Mouse (Mus musculus): ENCODE results near the gene Slamf9. TPM values are rescaled to one million over a fixed set of nuclear protein-coding genes. Genes with fewer than 3 reads are reported as not detected.
A peak's percentile ranks its signal among the peaks of the same experiment; 100 is the strongest.

Slamf9 gene
- polyA plus RNA-seq, 1 experiment from 2014 or later: 0.47 TPM

- peak overlapping the region; percentile 59 for H3K4me3 ChIP-seq
- peaks cover 2% of the 10 kb centered on the region; the same call in 1 of the 2 replicates for H3K36me3 ChIP-seq
- no peak for ATAC-seq (ENCODE audit: insufficient number of reproducible peaks, low FRiP score, low TSS enrichment, low read depth)
- WGBS: 6% methylated on average over 12 of the region's 12 CpGs
- H3K4me2 ChIP-seq: peak overlapping the region; percentile 86
- no peaks in the 10 kb centered on the region for H3K9me3 ChIP-seq
- H3K4me1 ChIP-seq: peaks cover 47% of the 10 kb centered on the region
- peak overlapping the region; percentile 57 for H3K27ac ChIP-seq
- H3K27me3 ChIP-seq: 0 out of 2 replicates have a peak, but pooled peaks cover 3% of the 10 kb centered on the region
- peak overlapping the region; percentile 44 for H3K9ac ChIP-seq
These were observed 7.6 kb downstream of the Slamf9 start for GRCm38 (mm10) chr1:172482518-172483360.

DNA sequence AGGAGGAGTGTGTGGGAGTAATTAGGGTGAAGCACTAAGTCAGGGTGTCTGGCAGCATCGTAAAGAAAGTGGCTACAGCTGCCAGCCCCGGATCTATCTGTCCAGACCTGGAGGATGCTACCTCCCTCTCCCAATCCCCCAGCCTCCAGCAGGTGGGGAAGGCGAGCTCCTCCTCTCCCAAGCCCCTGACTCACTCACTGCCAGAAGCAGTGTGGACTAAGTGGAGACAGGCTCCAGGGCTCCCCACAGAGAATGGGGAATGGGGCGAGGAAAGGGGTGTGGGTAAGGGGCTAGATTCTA, 8.2 kb downstream of the Slamf9 start:
- H3K27me3 ChIP-seq: 0 out of 2 replicates have a peak, but pooled peaks cover 3% of the 10 kb centered on the region
- no peak overlapping the region for H3K9ac ChIP-seq
- no peaks in the 10 kb centered on the region for H3K9me3 ChIP-seq
- WGBS: 20% methylated on average over 4 of the region's 4 CpGs
- no peak overlapping the region for H3K27ac ChIP-seq
- peak overlapping the region; percentile 86 for H3K4me2 ChIP-seq
- peak overlapping the region; percentile 59 for H3K4me3 ChIP-seq
- ATAC-seq (ENCODE audit: insufficient number of reproducible peaks, low FRiP score, low TSS enrichment, low read depth): no peak
- peaks cover 2% of the 10 kb centered on the region; the same call in 1 of the 2 replicates for H3K36me3 ChIP-seq
- peaks cover 49% of the 10 kb centered on the region for H3K4me1 ChIP-seq

DNA sequence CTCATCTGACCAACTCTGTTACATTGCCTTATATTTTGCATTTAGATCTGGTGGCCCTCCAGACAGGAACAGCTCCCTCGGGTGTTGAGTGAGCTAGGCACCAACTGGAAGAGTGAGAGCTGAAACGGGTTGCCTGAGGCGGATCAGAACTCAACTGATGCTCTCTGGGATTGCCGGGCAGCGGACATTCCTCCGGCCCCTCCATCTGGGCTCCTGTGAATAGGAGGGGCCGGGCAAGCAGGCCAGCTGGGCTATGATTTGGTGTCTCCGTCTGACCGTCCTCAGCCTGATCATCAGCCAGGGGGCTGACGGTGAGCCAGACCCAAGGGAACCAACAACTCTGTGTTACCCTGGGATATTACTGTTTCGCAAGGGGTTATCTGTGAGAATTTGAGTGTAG, 9.1 kb downstream of the Slamf9 start:
- peaks cover 50% of the 10 kb centered on the region for H3K4me1 ChIP-seq
- H3K9ac ChIP-seq: no peak overlapping the region
- no peak overlapping the region for H3K27ac ChIP-seq
- H3K4me2 ChIP-seq: peak overlapping the region; percentile 86
- WGBS: 57% methylated on average over 11 of the region's 11 CpGs
- no peak for ATAC-seq (ENCODE audit: insufficient number of reproducible peaks, low FRiP score, low TSS enrichment, low read depth)
- H3K4me3 ChIP-seq: 0 out of 2 replicates have a peak overlapping the region, but pooled peaks have one; percentile 8
- H3K27me3 ChIP-seq: 0 out of 2 replicates have a peak, but pooled peaks cover 3% of the 10 kb centered on the region
- no peaks in the 10 kb centered on the region for H3K9me3 ChIP-seq
- peaks cover 2% of the 10 kb centered on the region; the same call in 1 of the 2 replicates for H3K36me3 ChIP-seq

DNA sequence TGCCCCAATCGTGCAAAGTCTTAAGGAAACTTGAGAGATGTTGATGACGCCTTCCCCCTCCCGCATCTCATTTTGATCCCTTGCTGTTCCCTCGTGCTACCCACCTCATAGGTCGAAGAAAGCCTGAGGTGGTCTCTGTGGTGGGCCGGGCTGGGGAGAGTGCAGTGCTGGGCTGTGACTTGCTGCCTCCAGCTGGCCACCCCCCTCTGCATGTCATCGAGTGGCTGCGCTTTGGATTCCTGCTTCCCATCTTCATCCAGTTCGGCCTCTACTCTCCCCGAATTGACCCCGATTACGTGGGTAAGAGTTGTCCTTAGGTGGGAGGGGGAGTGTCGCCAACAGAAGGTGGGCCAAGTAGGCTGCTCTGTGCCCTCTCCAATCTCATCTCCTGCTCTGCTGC, 9.5 kb downstream of the Slamf9 start:
- H3K27ac ChIP-seq: no peak overlapping the region

DNA sequence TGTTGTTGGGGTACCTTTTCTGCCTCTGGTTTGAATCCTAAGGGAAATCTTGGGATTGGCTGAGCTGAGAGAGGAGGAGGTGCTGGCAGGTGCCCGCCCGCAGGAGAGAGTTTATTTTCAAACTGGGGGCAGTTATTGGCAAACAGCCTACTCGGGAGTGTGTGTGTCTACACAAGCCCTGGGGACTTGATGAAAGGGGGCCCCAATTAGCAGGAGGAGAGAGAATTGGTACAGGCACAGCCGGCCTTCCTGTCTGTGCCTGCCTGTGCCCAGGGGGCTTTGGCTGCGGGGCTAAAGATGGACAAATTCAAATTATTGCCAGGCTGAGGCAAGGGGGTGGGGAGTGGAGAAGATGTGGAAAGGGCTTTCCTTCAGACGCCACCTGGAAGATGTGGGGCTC, 10.7 kb downstream of the Slamf9 start:
- WGBS: 26% methylated on average over 6 of the region's 6 CpGs
- Histone ChIP-seq H3K4me3 (no peak overlapping the region), H3K36me3 (peaks cover 2% of the 10 kb centered on the region; the same call in 1 of the 2 replicates), H3K27me3 (no peaks in the 10 kb centered on the region), H3K9ac (no peak overlapping the region), H3K4me2 (0 out of 2 replicates have a peak overlapping the region, but pooled peaks have one; percentile 1), H3K9me3 (no peaks in the 10 kb centered on the region), H3K4me1 (peaks cover 55% of the 10 kb centered on the region), H3K27ac (no peak overlapping the region)
- no peak for ATAC-seq (ENCODE audit: insufficient number of reproducible peaks, low FRiP score, low TSS enrichment, low read depth)

More for the DNA sequence above, 9.5 kb downstream of the Slamf9 start:
- no peak overlapping the region for H3K9ac ChIP-seq
- WGBS: 57% methylated on average over 13 of the region's 13 CpGs
- H3K4me1 ChIP-seq: peaks cover 50% of the 10 kb centered on the region
- peaks cover 2% of the 10 kb centered on the region; the same call in 1 of the 2 replicates for H3K36me3 ChIP-seq
- no peaks in the 10 kb centered on the region for H3K9me3 ChIP-seq
- no peak overlapping the region for H3K4me3 ChIP-seq
- H3K4me2 ChIP-seq: peak overlapping the region; percentile 86
- H3K27me3 ChIP-seq: 0 out of 2 replicates have a peak, but pooled peaks cover 3% of the 10 kb centered on the region
- ATAC-seq (ENCODE audit: insufficient number of reproducible peaks, low FRiP score, low TSS enrichment, low read depth): no peak

DNA sequence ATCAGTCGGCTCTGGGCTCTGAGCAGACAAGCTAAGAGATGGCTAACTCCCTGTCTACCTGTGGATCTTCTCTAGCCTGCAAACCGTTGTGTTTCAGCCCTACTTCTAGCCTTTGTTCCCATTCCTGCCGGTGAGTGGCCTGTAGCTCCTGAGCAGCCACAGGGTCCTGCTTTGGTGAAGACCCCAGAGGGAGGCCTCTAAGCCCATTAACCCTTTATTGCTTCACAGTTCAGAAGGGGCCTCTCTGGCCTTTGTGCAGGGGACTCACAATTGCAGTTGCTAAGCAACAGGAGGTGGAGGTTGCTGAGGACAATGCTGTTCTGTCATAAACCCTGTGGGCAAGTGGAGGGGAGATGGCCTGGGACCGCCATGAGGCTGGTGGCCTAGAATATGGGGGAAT, 11.1 kb downstream of the Slamf9 start:
- H3K27ac ChIP-seq: no peak overlapping the region
- WGBS: 36% methylated on average over 4 of the region's 4 CpGs
- H3K4me3 ChIP-seq: no peak overlapping the region
- H3K36me3 ChIP-seq: peaks cover 2% of the 10 kb centered on the region; the same call in 1 of the 2 replicates
- ATAC-seq (ENCODE audit: insufficient number of reproducible peaks, low FRiP score, low TSS enrichment, low read depth): no peak
- no peaks in the 10 kb centered on the region for H3K9me3 ChIP-seq
- no peaks in the 10 kb centered on the region for H3K27me3 ChIP-seq
- peaks cover 52% of the 10 kb centered on the region for H3K4me1 ChIP-seq
- no peak overlapping the region for H3K9ac ChIP-seq
- 0 out of 2 replicates have a peak overlapping the region, but pooled peaks have one; percentile 1 for H3K4me2 ChIP-seq

DNA sequence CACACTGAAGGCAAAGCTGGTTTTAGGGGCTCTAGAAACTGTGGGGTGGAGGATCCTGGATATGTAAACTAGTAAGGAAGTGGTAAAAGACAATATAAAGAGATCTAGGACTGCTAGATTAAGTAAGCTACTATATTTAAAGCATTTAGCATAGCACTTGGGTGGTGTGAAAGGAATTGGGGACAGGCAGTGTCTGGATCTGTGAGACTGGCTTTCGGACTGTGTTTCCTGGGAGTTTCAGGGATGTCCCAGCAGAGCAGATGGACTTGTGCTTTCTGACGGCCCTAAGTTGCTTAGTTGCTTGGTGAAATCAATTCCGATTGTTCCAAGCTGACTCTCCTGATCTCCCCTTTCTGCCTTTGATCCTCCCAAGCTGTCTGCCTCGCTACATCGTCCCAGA, 11.5 kb downstream of the Slamf9 start:
- no peaks in the 10 kb centered on the region for H3K27me3 ChIP-seq
- peaks cover 2% of the 10 kb centered on the region; the same call in 1 of the 2 replicates for H3K36me3 ChIP-seq
- WGBS: 74% methylated on average over 5 of the region's 5 CpGs
- peaks cover 48% of the 10 kb centered on the region for H3K4me1 ChIP-seq
- no peak for ATAC-seq (ENCODE audit: insufficient number of reproducible peaks, low FRiP score, low TSS enrichment, low read depth)
- no peak overlapping the region for H3K9ac ChIP-seq
- H3K27ac ChIP-seq: no peak overlapping the region
- H3K4me3 ChIP-seq: no peak overlapping the region
- H3K9me3 ChIP-seq: no peaks in the 10 kb centered on the region
- 0 out of 2 replicates have a peak overlapping the region, but pooled peaks have one; percentile 1 for H3K4me2 ChIP-seq

GRCm38 (mm10) chr1:172487859-172488258, 12.7 kb downstream of the Slamf9 start:
- H3K27ac ChIP-seq: no peak overlapping the region
- ATAC-seq (ENCODE audit: insufficient number of reproducible peaks, low FRiP score, low TSS enrichment, low read depth): no peak
- H3K4me1 ChIP-seq: peaks cover 39% of the 10 kb centered on the region

DNA sequence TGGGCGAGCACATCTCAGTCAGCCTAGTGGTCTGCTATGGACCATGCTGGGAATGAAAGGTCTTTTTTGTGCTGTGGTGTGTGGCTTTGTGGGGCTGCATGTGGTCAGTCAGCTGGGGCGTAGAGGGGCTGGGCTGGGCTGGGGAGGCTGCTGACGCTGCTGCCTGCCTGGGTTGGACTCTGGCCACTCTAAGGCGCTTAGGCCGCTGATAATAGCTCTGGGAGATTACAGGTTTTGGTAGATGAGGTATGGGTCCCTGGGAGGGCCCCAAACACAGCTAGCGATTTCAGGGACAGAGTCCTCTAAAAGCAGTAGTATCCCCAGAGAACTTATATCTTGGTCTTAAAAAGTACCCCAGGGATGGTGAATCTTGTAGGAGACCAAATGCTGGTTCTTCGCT, 13.7 kb downstream of the Slamf9 start:
- H3K4me3 ChIP-seq: no peak overlapping the region
- ATAC-seq (ENCODE audit: insufficient number of reproducible peaks, low FRiP score, low TSS enrichment, low read depth): no peak
- H3K36me3 ChIP-seq: peaks cover 2% of the 10 kb centered on the region; the same call in 1 of the 2 replicates
- WGBS: 79% methylated on average over 7 of the region's 7 CpGs
- no peak overlapping the region for H3K27ac ChIP-seq
- H3K4me1 ChIP-seq: peaks cover 29% of the 10 kb centered on the region
- H3K27me3 ChIP-seq: no peaks in the 10 kb centered on the region
- no peak overlapping the region for H3K9ac ChIP-seq
- no peak overlapping the region for H3K4me2 ChIP-seq
- no peaks in the 10 kb centered on the region for H3K9me3 ChIP-seq

More at GRCm38 (mm10) chr1:172487859-172488258, 12.7 kb downstream of the Slamf9 start:
- H3K4me2 ChIP-seq: no peak overlapping the region
- H3K27me3 ChIP-seq: no peaks in the 10 kb centered on the region
- no peak overlapping the region for H3K9ac ChIP-seq
- no peaks in the 10 kb centered on the region for H3K9me3 ChIP-seq
- 72% methylated on average over 4 of the region's 4 CpGs for WGBS
- H3K4me3 ChIP-seq: no peak overlapping the region
- H3K36me3 ChIP-seq: peaks cover 2% of the 10 kb centered on the region; the same call in 1 of the 2 replicates

DNA sequence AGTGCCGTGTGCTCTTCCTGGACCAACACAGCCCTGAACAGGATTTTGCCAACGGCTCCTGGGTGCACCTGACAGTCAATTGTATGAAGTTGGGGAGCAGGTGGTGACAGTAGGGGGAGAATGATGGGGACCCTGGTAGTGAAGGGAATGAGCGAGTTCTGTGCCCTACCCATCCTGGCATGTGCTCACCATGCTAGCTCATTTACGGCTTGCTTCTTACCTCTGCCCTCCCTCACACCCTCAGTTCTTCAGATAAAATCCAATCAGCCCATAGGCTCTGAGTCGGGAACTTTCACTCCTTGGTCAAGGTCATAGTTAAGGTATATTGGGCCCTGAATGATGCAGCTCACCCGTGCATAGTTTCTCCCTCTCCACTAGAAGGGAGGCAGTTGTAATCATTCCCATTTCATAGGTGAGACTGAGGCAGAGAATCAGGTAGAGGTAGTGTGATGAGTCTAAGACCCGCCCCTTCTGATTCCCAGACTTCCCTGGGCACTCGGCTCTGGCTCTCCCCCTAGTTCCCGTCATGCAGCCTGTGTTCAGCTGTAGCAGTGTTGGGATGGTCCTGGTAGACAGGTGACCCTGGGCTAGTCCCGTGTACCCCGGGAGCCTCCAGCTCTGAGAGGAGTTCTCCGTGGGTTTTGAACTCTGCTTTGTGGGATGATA, 14.6 kb downstream of the Slamf9 start:
- Histone ChIP-seq H3K36me3 (peaks cover 4% of the 10 kb centered on the region; the same call in 1 of the 2 replicates), H3K9me3 (no peaks in the 10 kb centered on the region), H3K4me3 (peak overlapping the region; percentile 32), H3K4me1 (peaks cover 20% of the 10 kb centered on the region), H3K27ac (no peak overlapping the region), H3K9ac (no peak overlapping the region), H3K4me2 (peak overlapping the region; percentile 52), H3K27me3 (no peaks in the 10 kb centered on the region)
- WGBS: 55% methylated on average over 12 of the region's 12 CpGs
- ATAC-seq (ENCODE audit: insufficient number of reproducible peaks, low FRiP score, low TSS enrichment, low read depth): no peak

GRCm38 (mm10) chr1:172490261-172490661, 15.1 kb downstream of the Slamf9 start:
- 18% methylated on average over 10 of the region's 10 CpGs for WGBS
- ATAC-seq (ENCODE audit: insufficient number of reproducible peaks, low FRiP score, low TSS enrichment, low read depth): 0 out of 2 replicates have a peak, but pooled peaks have one; percentile 7
- Histone ChIP-seq H3K9ac (no peak overlapping the region), H3K27ac (no peak overlapping the region), H3K4me3 (peak overlapping the region; percentile 32), H3K27me3 (no peaks in the 10 kb centered on the region), H3K4me2 (peak overlapping the region; percentile 52), H3K4me1 (peaks cover 17% of the 10 kb centered on the region), H3K9me3 (no peaks in the 10 kb centered on the region), H3K36me3 (peaks cover 6% of the 10 kb centered on the region; the same call in 1 of the 2 replicates)

All from limb, embryonic 15.5 days (tissue).